24 mouse cellular contexts compared by ENCODE assay signal in genomic region chr10:24785345-24785744, GRCm38 (mm10). TPM values are rescaled to one million over a fixed set of nuclear protein-coding genes. Genes with fewer than 3 reads are reported as not detected.
A peak's percentile ranks its signal among the peaks of the same experiment; 100 is the strongest.
DNase-seq lines count a peak whose midpoint lies in the region; ATAC-seq and TF ChIP-seq lines count a peak whose summit lies in the region.
"Had no signal": no experiment of that assay in that cellular context is flagged by ENCODE, and none has a peak within 500 bp of the region (broad histone marks: within the 10 kb centered on the region; RNA-seq: fewer than 3 reads in every experiment).

No protein-coding gene starts in this region.

- no peaks in the 10 kb centered on the region for H3K4me1 ChIP-seq in liver, postnatal 0 days (ENCODE audit: insufficient read depth)
- peaks cover 35% of the 10 kb centered on the region for H3K4me1 ChIP-seq in liver, embryonic 12.5 days
- peaks cover 20% of the 10 kb centered on the region for H3K4me1 ChIP-seq in liver, embryonic 15.5 days (replicated peaks)
- H3K4me1 ChIP-seq: hindbrain, embryonic 12.5 days; intestine, embryonic 15.5 days had no signal

- no peak for TF ChIP-seq EP300 in liver, postnatal 0 days (IDR thresholded peaks at IDR 0.05; ENCODE audit: low read depth)

- no peak for TF ChIP-seq CTCF in liver, postnatal 0 days (IDR thresholded peaks at IDR 0.05; ENCODE audit: low read depth)

- H3K27ac ChIP-seq in liver, postnatal 0 days (ENCODE audit: low read depth): no peak overlapping the region
- peak overlapping the region; percentile 62 for H3K27ac ChIP-seq in liver, embryonic 12.5 days
- H3K27ac ChIP-seq in liver, embryonic 15.5 days (replicated peaks): peak overlapping the region; percentile 70
- H3K27ac ChIP-seq: heart, embryonic 13.5 days; hindbrain, embryonic 12.5 days; intestine, embryonic 15.5 days had no signal

- H3K36me3 ChIP-seq in liver, postnatal 0 days (replicated peaks; ENCODE audit: insufficient read depth, low read length): no peaks in the 10 kb centered on the region
- no peaks in the 10 kb centered on the region for H3K36me3 ChIP-seq in liver, embryonic 12.5 days
- no peaks in the 10 kb centered on the region for H3K36me3 ChIP-seq in liver, embryonic 15.5 days (replicated peaks)
- H3K36me3 ChIP-seq: heart, embryonic 13.5 days; hindbrain, embryonic 12.5 days; intestine, embryonic 15.5 days had no signal

- no peak for ATAC-seq in liver, postnatal 0 days
- ATAC-seq in liver, embryonic 12.5 days: peak; percentile 71
- ATAC-seq in liver, embryonic 15.5 days (ENCODE audit: insufficient read depth): peak; percentile 69
- ATAC-seq: activated CD4-positive, CD25-positive, alpha-beta regulatory T cell, adult 4 months; CD4-positive, CD25-positive, alpha-beta regulatory T cell, adult 4 months; forebrain, embryonic 14.5 days; forebrain, postnatal 0 days; hindbrain, embryonic 16.5 days; intestine, embryonic 15.5 days had no signal

- DNase-seq in liver: peak; percentile 20
- no peak for DNase-seq in liver, postnatal 0 days
- DNase-seq in adrenal gland, postnatal 10 days: no peak
- DNase-seq in thymus, postnatal 10 days (ENCODE audit: low spot score in 2 of 2): no peak
- DNase-seq: adrenal gland, adult 8-10 months; adrenal gland, postnatal 36 days; cerebellum, adult 18-20 months; cerebellum, adult 9-10 months; cerebellum, postnatal 14 days; forebrain, postnatal 0 days; gastrocnemius, postnatal 10 days; gastrocnemius, postnatal 36 days; heart, postnatal 14 days had no signal

- H3K4me3 ChIP-seq in liver, postnatal 0 days (ENCODE audit: low read depth, low read length): no peak overlapping the region
- H3K4me3 ChIP-seq in liver, embryonic 12.5 days: no peak overlapping the region
- H3K4me3 ChIP-seq in liver, embryonic 15.5 days (replicated peaks): no peak overlapping the region
- H3K4me3 ChIP-seq: heart, embryonic 13.5 days; hindbrain, embryonic 12.5 days; intestine, embryonic 15.5 days had no signal

- 67% methylated on average over 4 of the region's 4 CpGs for WGBS in liver, postnatal 0 days (ENCODE audit: insufficient replicate concordance)
- WGBS in liver, embryonic 12.5 days (ENCODE audit: insufficient replicate concordance): 62% methylated on average over 4 of the region's 4 CpGs
- WGBS in liver, embryonic 15.5 days (ENCODE audit: insufficient replicate concordance): 38% methylated on average over 4 of the region's 4 CpGs

- H3K4me2 ChIP-seq in liver, postnatal 0 days (ENCODE audit: low read depth, low read length): no peak overlapping the region
- H3K4me2 ChIP-seq in liver, embryonic 12.5 days: peak overlapping the region; percentile 43
- peak overlapping the region; percentile 45 for H3K4me2 ChIP-seq in liver, embryonic 15.5 days
- H3K4me2 ChIP-seq: heart, embryonic 13.5 days; hindbrain, embryonic 12.5 days; intestine, embryonic 15.5 days had no signal

- H3K9me3 ChIP-seq in liver, postnatal 0 days (ENCODE audit: low read length): no peaks in the 10 kb centered on the region
- no peaks in the 10 kb centered on the region for H3K9me3 ChIP-seq in liver, embryonic 12.5 days (replicated peaks)
- no peaks in the 10 kb centered on the region for H3K9me3 ChIP-seq in liver, embryonic 15.5 days (replicated peaks)
- H3K9me3 ChIP-seq: heart, embryonic 13.5 days; hindbrain, embryonic 12.5 days; intestine, embryonic 15.5 days had no signal

- no peak overlapping the region for H3K9ac ChIP-seq in liver, postnatal 0 days (replicated peaks)
- H3K9ac ChIP-seq in liver, embryonic 12.5 days: no peak overlapping the region
- H3K9ac ChIP-seq in liver, embryonic 15.5 days: no peak overlapping the region
- H3K9ac ChIP-seq: forebrain, postnatal 0 days; heart, embryonic 13.5 days; hindbrain, embryonic 12.5 days; intestine, embryonic 15.5 days had no signal

- H3K27me3 ChIP-seq in liver, postnatal 0 days (ENCODE audit: insufficient read depth, low read length): no peaks in the 10 kb centered on the region
- no peaks in the 10 kb centered on the region for H3K27me3 ChIP-seq in liver, embryonic 12.5 days (replicated peaks)
- H3K27me3 ChIP-seq in liver, embryonic 15.5 days: no peaks in the 10 kb centered on the region
- H3K27me3 ChIP-seq: heart, embryonic 13.5 days; hindbrain, embryonic 12.5 days; intestine, embryonic 15.5 days had no signal

RNA-seq across cellular contexts. Expression of gene Enpp3, which starts 57.3 kb away (rescaled TPM):
- 4.9 and 5.2 TPM in 2 replicates for polyA plus RNA-seq in liver, postnatal 0 days (2015; fragmentation: Nextera tagmentation; extraction: Ambion mirVana)
- 1.3 and 2.1 TPM in 2 replicates for polyA plus RNA-seq in liver, embryonic 12.5 days (2016; fragmentation: Nextera tagmentation; extraction: Ambion mirVana)
- polyA plus RNA-seq in liver, embryonic 15.5 days (2015; fragmentation: Nextera tagmentation; extraction: Ambion mirVana): 5.7 and 6.1 TPM in 2 replicates
- 10 to 100 TPM in 1 of 2 experiments, 1 to 10 TPM in 1; 9.5 to 12.0 TPM for total RNA-seq in adrenal gland, postnatal 10 days (2021)
- total RNA-seq: granulocyte monocyte progenitor cell, adult 5-6 weeks; hematopoietic stem cell, adult 5-6 weeks had no signal
